Mouse (Mus musculus) liver, postnatal 0 days (tissue): ENCODE data around the gene Hacd2.

ENCODE experiments used
- CTCF ChIP-seq: sonication (generic); IDR thresholded peaks from 2 replicates; pipeline ENCODE4 v1.5.1; 2016; ENCODE audit warnings: antibody characterized with exemption, low read depth
- EP300 ChIP-seq: IDR thresholded peaks from 2 replicates; pipeline ENCODE4 v1.6.1; 2016; ENCODE audit warnings: antibody characterized with exemption, low read depth, mild to moderate bottlenecking

DNA sequence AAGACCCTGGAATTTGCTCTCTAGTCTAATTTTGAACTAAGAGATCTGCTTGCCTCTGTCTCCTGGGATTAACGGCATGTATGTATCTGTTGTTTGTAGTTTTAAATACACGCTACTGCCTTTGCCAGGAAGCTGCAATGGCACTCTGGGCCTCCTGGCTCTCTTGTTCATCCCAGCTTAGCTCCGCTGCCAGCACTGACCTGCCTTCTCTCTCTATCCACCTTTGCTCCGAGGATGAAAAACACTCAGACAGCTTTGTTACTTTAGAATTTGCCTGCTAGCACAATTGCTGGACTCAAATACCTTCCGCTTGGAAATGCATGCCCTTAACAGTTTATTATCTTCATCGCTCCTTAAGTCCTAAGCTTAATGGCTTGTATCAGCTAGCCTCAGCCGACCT, 18.8 kb downstream of the Hacd2 start:
- no peak for TF ChIP-seq CTCF
- no peak for TF ChIP-seq EP300
